Mouse (Mus musculus): Measurements from ENCODE around the gene Leo1. TPM values are rescaled to one million over a fixed set of nuclear protein-coding genes. Genes with fewer than 3 reads are reported as not detected.

The Leo1 gene
- total and polyA plus RNA-seq, 2 experiments from 2014 or later, result 37.3 to 39.8 TPM

DNA sequence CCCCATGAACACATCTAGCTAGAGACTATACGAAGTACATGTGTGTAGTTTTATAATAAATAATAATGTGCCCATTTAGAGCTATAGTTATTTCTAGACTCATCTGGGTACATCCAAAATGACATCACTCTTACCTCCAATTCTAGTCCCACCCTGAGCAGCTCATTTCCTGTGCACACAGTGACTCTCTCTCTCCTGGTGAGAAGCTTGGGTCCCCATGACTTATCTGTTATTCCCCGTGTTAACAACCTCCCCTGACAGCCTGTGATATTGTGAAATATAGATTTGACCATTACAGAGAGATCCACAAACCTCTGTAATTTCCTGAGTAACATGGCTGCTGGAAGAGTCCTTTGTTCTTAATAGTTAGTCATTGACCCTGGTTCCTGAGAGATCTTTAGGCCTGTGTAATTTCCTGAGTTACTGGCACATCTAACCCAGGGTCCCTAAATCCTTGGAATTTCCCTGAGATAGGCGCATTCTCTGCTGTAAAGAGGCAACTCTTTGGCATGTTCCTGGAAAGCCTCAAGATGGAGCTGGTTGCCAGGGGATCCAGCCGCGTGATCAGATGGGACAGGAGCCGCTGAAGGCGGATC, 15.4 kb upstream of the Leo1 start:
- Histone ChIP-seq H3K4me3 (ENCODE audit: low read depth, low read length) (no peak overlapping the region), H3K27ac (ENCODE audit: low read depth, low read length) (no peak overlapping the region), H3K4me2 (ENCODE audit: low read depth) (no peak overlapping the region), H3K9ac (no peak overlapping the region), H3K4me1 (ENCODE audit: insufficient read depth) (no peaks in the 10 kb centered on the region), H3K27me3 (ENCODE audit: insufficient read depth, low read length) (no peaks in the 10 kb centered on the region), H3K36me3 (ENCODE audit: insufficient read depth) (no peaks in the 10 kb centered on the region), H3K9me3 (ENCODE audit: low read length) (no peaks in the 10 kb centered on the region)
- WGBS, result 86% methylated on average over 7 of the region's 7 CpGs
- no peak for ATAC-seq
- TF ChIP-seq CTCF (IDR thresholded peaks at IDR 0.05; ENCODE audit: low read depth), result no peak
- DNase-seq, result no peak

DNA sequence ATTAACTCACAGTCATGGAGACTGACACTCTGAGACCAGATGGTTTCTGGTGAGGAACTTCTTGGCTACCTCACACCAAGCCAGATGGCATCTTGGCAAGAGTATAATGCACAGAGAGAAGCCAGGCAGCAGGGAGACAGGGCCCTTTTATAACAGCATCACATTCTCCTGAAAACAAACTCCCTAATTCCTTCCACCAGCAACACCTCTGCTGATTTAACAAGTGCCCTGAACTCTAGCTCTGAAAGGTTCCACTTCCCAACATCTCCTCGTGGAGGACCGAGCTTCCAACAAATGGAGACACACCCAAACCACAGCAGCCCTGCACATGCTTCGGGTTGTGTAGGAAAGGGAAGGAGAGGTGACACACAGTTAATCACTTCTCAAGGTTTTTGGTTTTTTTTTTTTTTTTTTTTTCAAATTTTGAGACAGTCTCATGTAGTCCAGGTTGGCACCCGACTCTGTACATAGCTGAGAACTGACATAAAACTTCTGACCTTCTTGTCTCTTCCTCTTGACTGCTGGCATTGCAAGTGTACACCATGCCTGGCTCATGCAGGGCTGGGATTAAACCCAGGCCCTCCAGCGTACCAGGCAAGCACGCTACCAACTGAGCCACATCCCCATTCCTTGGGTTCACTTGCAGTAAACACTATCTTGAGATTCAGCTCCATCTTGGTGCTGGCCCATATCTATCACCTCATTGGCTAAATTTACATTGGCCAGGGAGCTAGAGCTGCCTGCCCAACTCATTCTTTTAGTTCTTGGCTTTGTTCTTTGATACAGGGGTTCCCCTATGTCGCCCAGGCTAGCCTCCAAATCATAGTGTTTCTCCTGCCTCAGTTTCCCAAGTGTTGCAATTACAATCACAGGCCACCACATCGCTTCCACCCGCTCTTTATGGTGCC, 13.7 kb upstream of the Leo1 start:
- DNase-seq (peak; percentile 66), ATAC-seq (peak; percentile 79)
- no peaks in the 10 kb centered on the region for H3K9me3 ChIP-seq (ENCODE audit: low read length)
- WGBS, result 74% methylated on average over 9 of the region's 9 CpGs
- no peak overlapping the region for H3K4me3 ChIP-seq (ENCODE audit: low read depth, low read length)
- H3K4me1 ChIP-seq (ENCODE audit: insufficient read depth), result no peaks in the 10 kb centered on the region
- TF ChIP-seq CTCF (IDR thresholded peaks at IDR 0.05; ENCODE audit: low read depth), result no peak
- H3K27me3 ChIP-seq (ENCODE audit: insufficient read depth, low read length), result no peaks in the 10 kb centered on the region
- no peak overlapping the region for H3K4me2 ChIP-seq (ENCODE audit: low read depth)
- H3K27ac ChIP-seq (ENCODE audit: low read depth, low read length), result no peak overlapping the region
- H3K36me3 ChIP-seq (ENCODE audit: insufficient read depth), result no peaks in the 10 kb centered on the region
- H3K9ac ChIP-seq, result no peak overlapping the region

DNA sequence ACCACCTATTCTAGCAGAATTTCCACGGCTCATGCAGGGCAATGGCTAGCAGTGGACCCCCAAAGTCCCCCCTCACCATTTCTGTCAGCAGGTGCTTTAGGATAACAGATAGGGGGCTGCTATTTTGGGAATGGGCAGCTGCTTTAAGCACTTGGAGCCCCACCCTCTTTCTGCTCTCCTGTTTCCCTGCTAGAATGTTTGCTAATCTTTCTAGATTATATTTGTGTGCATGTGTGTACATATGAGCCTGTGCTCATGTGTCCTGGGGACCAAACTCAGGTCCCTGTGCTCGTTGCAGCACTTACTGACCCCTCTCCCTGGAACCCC, 13.1 kb upstream of the Leo1 start:
- no peak overlapping the region for H3K4me3 ChIP-seq (ENCODE audit: low read depth, low read length)

DNA sequence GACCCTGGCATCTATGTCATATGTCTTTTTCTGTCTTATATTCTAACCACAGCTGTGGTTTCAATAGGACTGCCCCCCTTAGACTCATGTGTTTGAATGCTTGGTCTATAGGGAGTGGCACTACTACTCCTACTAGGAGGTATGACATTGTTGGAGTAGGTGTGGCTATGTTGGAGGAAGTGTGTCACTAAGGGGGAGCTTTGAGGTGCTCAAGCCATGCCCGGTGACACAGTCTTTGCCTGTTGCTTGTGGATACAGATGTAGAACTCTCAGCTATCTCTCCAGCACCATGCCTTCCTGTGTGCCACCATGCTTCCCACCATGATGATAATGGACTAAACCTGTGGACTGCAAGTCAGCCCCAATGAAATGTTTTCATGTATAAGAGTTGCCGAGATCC, 12.3 kb upstream of the Leo1 start:
- H3K9ac ChIP-seq, result no peak overlapping the region
- WGBS, result 90% methylated on average over 2 of the region's 2 CpGs
- no peak overlapping the region for H3K4me2 ChIP-seq (ENCODE audit: low read depth)
- no peak for TF ChIP-seq CTCF (IDR thresholded peaks at IDR 0.05; ENCODE audit: low read depth)
- ATAC-seq (no peak), DNase-seq (no peak)
- H3K4me1 ChIP-seq (ENCODE audit: insufficient read depth), result no peaks in the 10 kb centered on the region
- no peaks in the 10 kb centered on the region for H3K27me3 ChIP-seq (ENCODE audit: insufficient read depth, low read length)
- H3K4me3 ChIP-seq (ENCODE audit: low read depth, low read length), result no peak overlapping the region
- H3K36me3 ChIP-seq (ENCODE audit: insufficient read depth), result no peaks in the 10 kb centered on the region
- no peak overlapping the region for H3K27ac ChIP-seq (ENCODE audit: low read depth, low read length)
- H3K9me3 ChIP-seq (ENCODE audit: low read length), result no peaks in the 10 kb centered on the region

More for the DNA sequence above, 13.1 kb upstream of the Leo1 start:
- WGBS, result 70% methylated on average over 2 of the region's 2 CpGs
- no peak for TF ChIP-seq CTCF (IDR thresholded peaks at IDR 0.05; ENCODE audit: low read depth)
- Histone ChIP-seq H3K9me3 (ENCODE audit: low read length) (no peaks in the 10 kb centered on the region), H3K27ac (ENCODE audit: low read depth, low read length) (no peak overlapping the region), H3K4me2 (ENCODE audit: low read depth) (no peak overlapping the region), H3K9ac (no peak overlapping the region), H3K27me3 (ENCODE audit: insufficient read depth, low read length) (no peaks in the 10 kb centered on the region), H3K36me3 (ENCODE audit: insufficient read depth) (no peaks in the 10 kb centered on the region), H3K4me1 (ENCODE audit: insufficient read depth) (no peaks in the 10 kb centered on the region)
- ATAC-seq (no peak), DNase-seq (no peak)

DNA sequence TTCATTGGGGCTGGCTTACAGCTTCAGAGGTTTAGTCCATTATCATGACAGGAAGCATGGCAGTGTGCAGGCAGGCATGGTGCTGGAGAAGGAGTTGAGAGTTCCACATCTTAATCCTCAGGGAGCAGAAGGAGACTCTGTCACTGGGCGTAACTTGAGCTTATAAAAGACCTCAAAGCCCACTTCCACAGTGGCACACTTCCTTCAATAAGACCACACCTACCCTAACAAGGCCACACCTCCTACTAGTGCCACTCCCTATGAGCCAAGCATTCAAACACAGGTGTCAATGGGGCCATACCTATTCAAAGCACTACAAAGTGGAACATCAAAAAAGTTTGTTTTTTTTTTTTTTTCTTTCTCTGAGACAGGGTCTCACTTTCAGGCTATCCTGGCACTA, 11.7 kb upstream of the Leo1 start:
- Histone ChIP-seq H3K9me3 (ENCODE audit: low read length) (no peaks in the 10 kb centered on the region), H3K27me3 (ENCODE audit: insufficient read depth, low read length) (no peaks in the 10 kb centered on the region), H3K4me3 (ENCODE audit: low read depth, low read length) (no peak overlapping the region), H3K9ac (no peak overlapping the region), H3K27ac (ENCODE audit: low read depth, low read length) (no peak overlapping the region), H3K4me1 (ENCODE audit: insufficient read depth) (no peaks in the 10 kb centered on the region), H3K36me3 (ENCODE audit: insufficient read depth) (no peaks in the 10 kb centered on the region), H3K4me2 (ENCODE audit: low read depth) (no peak overlapping the region)
- ATAC-seq, result no peak
- TF ChIP-seq CTCF (IDR thresholded peaks at IDR 0.05; ENCODE audit: low read depth), result no peak
- DNase-seq, result no peak
- 90% methylated on average over 1 of the region's 1 CpGs for WGBS

DNA sequence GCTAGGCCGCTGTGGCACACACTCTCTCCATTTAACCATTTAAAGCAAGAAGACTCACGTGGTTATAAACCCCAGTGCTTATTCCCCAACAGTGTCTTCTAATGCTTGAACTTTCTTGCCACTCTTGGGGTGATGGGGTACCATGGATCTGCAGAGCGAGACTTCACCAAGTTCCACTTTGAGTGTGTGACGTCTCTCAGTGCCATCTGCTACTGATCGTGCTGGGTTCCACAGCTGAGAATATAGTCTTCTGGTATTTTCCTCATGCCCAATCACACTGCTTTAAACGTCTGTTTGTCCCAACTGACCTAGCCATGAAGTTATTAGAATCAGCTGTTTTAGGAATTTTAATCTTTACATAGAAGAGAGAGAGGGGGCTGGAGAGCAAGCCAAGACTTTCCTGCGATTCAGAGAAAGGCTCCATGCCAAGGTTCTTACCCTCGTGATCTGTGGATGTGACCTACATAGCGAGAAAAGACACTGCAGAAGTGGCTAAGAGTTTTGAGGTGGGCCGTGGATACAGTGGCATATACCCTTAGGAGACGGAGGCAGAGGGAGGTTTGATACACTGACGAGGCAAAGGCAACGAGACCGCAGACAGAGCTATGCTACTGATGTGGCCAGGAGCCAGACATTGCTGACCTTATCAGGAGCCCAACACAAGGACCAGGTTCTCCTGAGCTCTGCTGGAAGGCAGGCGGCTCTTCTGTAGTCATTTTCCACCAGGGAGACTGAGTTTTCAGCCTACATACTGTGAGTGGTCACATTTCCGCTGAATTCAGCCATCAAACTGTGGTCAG, 10.3 kb upstream of the Leo1 start:
- WGBS, result 71% methylated on average over 16 of the region's 16 CpGs

DNA sequence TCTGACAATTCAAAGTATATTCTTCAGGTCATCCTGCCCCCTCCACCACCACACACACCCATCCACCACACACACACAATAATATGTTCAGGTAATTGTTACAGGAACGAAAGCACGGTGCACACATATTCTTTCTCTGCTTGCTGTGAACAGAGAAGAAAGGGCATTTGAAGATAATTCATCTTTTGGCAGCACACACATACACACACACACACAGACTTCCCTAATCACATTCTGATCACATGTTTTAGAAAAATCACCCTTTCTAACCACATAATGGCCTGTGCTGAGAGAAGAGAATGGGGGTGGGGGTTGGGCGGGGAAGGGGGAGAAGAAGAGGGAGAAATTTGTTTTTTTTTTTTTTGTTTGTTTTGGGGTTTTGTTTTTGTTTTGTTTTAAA, 8.6 kb upstream of the Leo1 start:
- no peak for DNase-seq
- H3K9me3 ChIP-seq (ENCODE audit: low read length), result no peaks in the 10 kb centered on the region
- H3K36me3 ChIP-seq (ENCODE audit: insufficient read depth), result no peaks in the 10 kb centered on the region
- no peaks in the 10 kb centered on the region for H3K4me1 ChIP-seq (ENCODE audit: insufficient read depth)
- WGBS, result 59% methylated on average over 3 of the region's 3 CpGs
- H3K27me3 ChIP-seq (ENCODE audit: insufficient read depth, low read length), result no peaks in the 10 kb centered on the region
- no peak overlapping the region for H3K9ac ChIP-seq
- no peak overlapping the region for H3K27ac ChIP-seq (ENCODE audit: low read depth, low read length)
- no peak overlapping the region for H3K4me2 ChIP-seq (ENCODE audit: low read depth)
- H3K4me3 ChIP-seq (ENCODE audit: low read depth, low read length), result no peak overlapping the region
- ATAC-seq, result no peak
- TF ChIP-seq CTCF (IDR thresholded peaks at IDR 0.05; ENCODE audit: low read depth), result no peak

More for the DNA sequence above, 10.3 kb upstream of the Leo1 start:
- H3K4me3 ChIP-seq (ENCODE audit: low read depth, low read length), result no peak overlapping the region
- no peak overlapping the region for H3K4me2 ChIP-seq (ENCODE audit: low read depth)
- no peak for TF ChIP-seq CTCF (IDR thresholded peaks at IDR 0.05; ENCODE audit: low read depth)
- ATAC-seq (no peak), DNase-seq (no peak)
- H3K27ac ChIP-seq (ENCODE audit: low read depth, low read length), result no peak overlapping the region
- no peaks in the 10 kb centered on the region for H3K9me3 ChIP-seq (ENCODE audit: low read length)
- no peak overlapping the region for H3K9ac ChIP-seq
- H3K4me1 ChIP-seq (ENCODE audit: insufficient read depth), result no peaks in the 10 kb centered on the region
- no peaks in the 10 kb centered on the region for H3K27me3 ChIP-seq (ENCODE audit: insufficient read depth, low read length)
- no peaks in the 10 kb centered on the region for H3K36me3 ChIP-seq (ENCODE audit: insufficient read depth)
